Mouse (Mus musculus): ENCODE data around the gene Tor2a.

DNA sequence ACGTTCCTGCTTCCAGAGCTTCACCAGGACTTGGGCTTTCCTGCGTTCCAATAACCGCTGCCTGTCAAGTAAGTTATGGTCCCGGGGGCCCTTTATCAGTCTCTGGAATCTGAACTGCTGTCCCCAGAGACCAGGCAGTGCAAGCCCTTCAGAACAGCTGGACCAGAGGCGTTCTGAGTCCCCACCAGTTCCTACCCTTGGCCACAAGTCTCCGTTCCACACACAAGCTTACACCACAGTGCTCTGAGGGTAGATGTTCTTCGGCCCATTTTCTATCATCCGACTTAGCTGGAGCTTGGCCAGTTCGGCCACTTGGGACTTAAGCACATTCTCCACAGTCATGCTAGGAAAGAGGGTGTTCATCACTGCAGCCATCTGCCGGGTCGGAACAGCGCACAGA is 10.2 kb downstream of the Tor2a start:
- TF ChIP-seq BHLHE40 (IDR thresholded peaks at IDR 0.05; ENCODE audit: borderline replicate concordance, low read depth, low read length) (no peak), MYC (IDR thresholded peaks at IDR 0.05; ENCODE audit: low read depth, low read length) (no peak), CTCF (IDR thresholded peaks at IDR 0.05 in 2 of 3, conservative IDR thresholded peaks at IDR 0.05 in 1 of 3; ENCODE audit: control insufficient read depth in 1 of 3, insufficient read depth in 1 of 3, low read depth in 2 of 3, low read length in 3 of 3, poor library complexity in 1 of 3, severe bottlenecking in 1 of 3) (no peak), EP300 (IDR thresholded peaks at IDR 0.05; ENCODE audit: low read depth in 1 of 2, low read length in 2 of 2) (no peak), TCF12 (IDR thresholded peaks at IDR 0.05; ENCODE audit: low read depth, low read length) (no peak), UBTF (IDR thresholded peaks at IDR 0.05; ENCODE audit: borderline replicate concordance, insufficient read depth, low read depth, low read length) (no peak), MXI1 (IDR thresholded peaks at IDR 0.05; ENCODE audit: low read depth, low read length) (no peak), SIN3A (IDR thresholded peaks at IDR 0.05; ENCODE audit: low read length) (no peak), MAX (IDR thresholded peaks at IDR 0.05; ENCODE audit: low read length) (no peak), TAL1 (IDR thresholded peaks at IDR 0.05; ENCODE audit: low read length) (no peak), ZNF384 (IDR thresholded peaks at IDR 0.05; ENCODE audit: low read depth, low read length) (no peak), GATA1 (IDR thresholded peaks at IDR 0.05; ENCODE audit: low read depth, low read length) (no peak)
